Mouse (Mus musculus) embryo, embryonic 11.5 days (tissue): ENCODE data around the gene Prr14l.
"Not testable (repeated sequence)": the region's sequence is repeated elsewhere in the genome, so short reads cannot be mapped to it uniquely, and the experiment has no call there.

Experiments used
- DNase-seq: peaks from one replicate; pipeline ENCODE4 v3.0.0-alpha.2; 2012; ENCODE audit warnings: low read depth, low spot score

Gene Prr14l

DNA sequence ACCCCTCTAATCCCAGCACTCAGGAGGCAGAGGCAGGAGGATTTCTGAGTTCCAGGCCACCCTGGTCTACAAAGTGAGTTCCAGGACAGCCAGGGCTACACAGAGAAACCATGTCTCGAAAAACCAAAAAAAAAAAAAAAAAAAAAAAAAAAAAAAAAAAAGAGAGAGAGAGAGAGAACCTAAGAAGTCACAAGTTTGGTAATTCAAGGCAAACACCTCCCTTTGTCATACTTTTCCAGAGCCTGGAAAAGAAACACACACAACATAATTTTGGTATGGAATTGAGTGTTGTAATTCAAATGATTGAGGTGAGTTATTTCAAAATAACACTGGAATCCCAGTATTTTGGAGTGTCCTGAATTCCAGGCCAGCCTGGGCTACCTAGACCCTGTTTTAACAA, 67.6 kb downstream of the Prr14l start:
- DNase-seq, result not testable (repeated sequence)

DNA sequence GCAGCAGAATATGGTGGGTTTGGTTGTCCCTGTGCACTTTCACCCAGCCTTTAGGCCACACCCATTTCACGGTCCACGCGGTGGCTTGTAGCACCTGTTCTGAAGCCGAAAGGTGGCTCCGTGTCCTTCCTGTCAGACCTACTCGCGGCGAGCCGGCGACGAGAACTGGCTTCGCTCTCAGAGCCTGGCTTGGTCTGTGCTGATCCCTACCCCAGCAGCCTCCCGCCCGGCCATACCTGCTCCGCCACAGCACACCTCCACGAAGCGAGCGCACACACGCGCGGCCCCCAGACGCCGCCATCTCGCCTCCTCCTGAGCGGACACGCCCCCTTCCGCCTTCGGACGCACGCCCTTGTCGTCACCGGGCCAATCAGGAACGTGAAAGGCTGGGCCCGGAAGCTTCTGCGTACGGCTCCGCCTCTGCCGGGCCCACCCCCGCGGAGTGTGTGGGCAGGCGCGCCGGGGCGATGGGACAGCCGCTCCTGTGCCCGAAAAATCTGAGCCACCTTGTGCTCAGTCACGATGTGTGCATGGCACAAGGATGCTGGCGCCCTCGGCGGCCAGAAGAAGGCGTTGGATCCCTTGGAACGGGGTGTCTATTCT, 68.6 kb downstream of the Prr14l start, which contains the start of gene Pisd:
Gene Pisd (minus strand): TSS at position 334 of the 603 bp plus-strand sequence.
- DNase-seq, result peak; percentile 85

DNA sequence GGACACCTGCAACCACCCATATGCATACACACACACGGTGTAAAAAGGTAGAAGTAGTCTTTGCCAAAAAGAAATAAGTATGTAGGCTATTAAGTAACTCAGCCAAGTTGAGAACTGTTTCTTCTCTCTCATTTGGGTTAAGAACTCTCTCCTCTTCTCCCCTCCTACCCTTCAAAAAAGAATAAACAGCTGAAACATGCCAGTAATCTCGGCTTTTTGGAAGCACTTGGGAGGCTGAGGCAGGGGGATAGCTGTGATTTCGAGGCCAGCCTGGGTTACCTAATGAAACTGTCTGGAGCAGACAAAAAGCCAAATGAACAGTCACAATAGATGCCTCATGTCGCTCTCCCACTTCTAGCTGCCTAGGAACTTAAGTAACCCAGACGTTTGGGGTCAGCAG, 69.3 kb downstream of the Prr14l start:
- no peak for DNase-seq

DNA sequence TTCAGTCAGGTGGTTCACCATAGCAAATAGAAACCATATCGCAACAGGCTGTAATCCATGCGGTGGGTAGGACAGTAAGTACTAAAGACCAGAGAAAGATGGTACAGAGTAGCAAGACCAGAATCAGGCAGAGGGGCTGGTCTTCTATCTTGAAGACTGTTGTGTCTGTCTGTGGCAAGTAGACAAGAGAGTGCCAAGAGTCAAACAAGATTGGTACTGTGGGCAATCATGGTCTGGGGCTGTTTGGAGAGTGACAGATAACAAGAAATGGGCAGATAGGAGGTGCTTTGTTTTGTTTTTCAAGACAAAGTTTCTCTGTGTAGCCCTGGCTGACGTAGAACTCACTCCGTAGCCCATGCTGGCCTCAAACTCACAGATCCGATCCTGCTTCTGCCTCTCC, 72.5 kb downstream of the Prr14l start:
- no peak for DNase-seq

DNA sequence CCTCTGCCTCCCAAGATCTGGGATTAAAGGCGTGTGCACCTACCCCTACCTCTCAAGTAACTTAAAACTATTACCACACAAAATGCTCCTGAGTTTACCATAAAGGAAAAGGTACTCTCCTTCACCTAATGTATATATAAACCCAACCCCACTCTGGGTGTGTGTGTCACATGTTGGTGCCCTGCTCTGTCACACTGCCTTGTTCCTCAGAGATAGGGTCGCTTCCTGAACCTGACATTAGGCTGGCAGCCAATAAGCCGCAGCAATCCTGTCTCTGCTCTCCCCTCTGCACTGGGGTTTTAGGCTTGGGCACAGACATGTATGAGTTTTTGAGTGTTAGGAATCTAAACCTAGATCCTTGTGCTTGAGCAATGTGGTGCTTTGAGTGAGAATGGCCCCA, 75.9 kb downstream of the Prr14l start:
- DNase-seq, result no peak

DNA sequence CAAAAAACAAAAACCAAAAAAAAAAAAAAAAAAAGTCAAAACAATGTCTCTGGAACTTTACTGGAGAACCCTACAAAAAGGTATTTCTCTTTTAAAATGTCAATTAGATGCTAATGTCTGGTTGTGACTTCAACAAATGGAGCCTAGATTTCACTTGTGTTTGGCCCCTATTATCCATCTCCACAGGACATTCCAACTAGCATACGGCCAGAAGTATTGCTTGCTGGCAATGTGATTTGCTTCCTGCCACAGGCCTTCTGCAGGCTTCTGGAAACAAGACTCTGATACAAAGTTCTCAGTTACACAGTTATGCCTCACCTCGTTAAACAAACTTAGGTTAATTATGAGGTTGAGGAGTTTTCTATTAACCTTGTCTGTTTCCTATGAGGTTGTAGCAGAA, 81.7 kb downstream of the Prr14l start:
- no peak for DNase-seq

DNA sequence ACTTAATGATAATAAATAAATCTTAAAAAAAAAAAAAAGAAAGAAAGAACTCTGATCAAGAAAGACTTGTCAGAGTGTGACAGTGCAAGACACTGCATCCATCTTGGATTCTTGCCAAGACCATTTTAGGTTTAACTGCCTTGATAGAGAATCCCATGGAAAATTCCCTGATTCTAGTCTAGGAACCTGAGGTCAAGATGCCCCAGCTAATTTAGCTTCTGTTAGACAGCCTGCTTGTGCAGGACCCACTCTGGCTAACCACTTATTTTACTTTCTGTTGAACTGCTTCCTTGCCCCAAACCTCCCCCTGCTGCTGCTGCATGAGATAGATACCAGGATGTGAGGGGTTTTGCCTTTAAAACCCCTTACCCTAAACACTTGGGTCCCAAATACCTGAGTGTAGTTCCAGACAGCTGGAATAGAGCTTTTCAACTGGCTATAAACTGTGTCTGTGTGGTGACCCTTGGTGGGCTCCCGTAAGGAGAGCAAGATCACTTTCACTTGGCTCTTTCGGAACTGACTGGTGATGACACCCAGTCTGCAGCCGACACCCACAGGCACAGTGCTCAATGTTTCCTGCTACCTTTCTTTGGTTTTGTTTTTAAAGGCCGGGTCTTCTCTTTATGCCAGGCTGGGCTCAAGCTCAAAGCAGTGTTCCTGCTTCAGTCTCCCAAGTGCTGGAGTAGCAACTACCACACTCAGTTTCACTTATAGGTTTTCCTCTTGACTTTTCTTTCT, 86.3 kb downstream of the Prr14l start:
- no peak for DNase-seq

DNA sequence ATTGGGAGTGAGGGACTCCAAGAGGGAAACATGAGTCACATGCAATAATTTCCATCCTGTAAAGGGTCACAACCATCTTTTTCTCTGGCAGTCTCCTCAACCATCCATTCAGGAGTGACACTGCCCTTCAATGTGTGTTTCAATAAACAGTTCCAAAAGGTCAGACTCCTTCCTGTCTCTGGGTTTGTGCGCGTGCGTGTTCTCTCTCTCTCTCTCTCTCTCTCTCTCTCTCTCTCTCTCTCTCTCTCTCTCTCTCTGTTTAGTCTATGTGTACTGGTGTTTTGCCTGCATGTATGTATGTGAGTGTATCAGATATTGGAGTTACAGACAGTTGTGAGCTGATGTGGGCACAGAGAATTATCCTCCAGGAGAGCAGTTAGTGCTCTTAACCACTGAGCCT, 87.1 kb downstream of the Prr14l start:
- DNase-seq, result no peak

DNA sequence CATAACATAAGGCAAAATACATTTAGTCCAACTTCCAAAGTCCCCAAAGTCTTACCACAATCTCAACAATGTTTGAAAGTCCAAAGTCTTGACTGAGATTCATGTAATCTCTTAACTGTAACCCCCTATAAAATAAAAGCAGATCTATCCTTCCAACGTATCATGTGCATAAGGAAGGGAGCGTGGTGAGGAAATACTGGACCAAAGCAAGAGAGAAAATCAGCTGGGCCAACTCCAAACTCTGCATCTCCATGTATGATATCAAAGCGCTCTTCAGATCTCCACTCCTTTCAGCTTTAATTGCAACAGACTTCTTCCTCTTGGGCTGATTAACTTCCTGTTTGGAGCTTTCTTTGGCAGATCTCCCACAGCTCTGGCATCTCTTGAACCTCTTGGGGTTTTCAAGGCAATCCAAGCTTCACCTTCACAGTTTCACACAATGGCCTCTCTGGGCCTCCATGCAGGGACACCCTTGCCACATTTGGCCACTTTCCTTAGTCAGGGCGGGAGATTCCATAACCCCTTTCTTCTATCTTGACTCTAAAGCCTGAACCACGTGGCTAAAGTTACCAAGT, 92.4 kb downstream of the Prr14l start:
- no peak for DNase-seq

DNA sequence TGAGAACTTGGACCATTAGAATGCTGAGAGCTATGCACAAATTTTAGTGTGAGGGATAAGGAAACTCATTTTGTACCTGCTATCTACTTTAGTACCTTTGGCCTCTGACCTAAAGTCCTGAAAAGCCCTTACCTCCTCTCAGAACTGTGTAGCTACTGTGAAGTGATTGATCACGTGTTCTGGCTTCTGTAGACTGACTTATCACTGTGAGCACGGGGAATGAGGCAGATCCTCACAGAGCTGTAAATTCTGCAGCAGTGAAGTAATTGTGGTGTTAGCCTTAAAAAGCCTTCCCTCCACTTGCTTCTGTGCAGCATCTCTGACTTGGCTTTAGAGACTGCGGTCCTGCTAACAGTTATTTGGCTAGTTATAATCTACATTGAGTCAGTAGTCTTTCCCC, 93.3 kb downstream of the Prr14l start:
- no peak for DNase-seq

DNA sequence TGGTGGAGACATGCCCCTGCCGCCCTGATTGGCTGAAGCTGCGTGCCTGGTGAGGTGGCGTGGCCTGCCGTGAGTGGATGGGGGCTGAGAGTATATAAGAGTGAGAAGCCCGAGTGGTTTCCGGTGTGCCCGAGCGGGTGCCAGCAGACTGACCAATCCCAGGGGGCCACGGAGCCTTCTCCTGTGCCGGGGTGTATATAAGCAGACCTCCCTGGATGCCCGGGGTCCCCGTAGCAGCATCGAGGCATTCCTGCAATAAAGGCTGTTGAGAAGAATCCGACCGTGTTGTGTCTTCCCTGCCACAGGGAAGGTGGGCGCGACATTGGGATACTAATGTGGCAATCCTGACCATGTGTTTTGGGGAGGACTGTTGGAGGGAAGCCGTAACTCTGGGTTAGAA, 93.7 kb downstream of the Prr14l start:
- not testable (repeated sequence) for DNase-seq

DNA sequence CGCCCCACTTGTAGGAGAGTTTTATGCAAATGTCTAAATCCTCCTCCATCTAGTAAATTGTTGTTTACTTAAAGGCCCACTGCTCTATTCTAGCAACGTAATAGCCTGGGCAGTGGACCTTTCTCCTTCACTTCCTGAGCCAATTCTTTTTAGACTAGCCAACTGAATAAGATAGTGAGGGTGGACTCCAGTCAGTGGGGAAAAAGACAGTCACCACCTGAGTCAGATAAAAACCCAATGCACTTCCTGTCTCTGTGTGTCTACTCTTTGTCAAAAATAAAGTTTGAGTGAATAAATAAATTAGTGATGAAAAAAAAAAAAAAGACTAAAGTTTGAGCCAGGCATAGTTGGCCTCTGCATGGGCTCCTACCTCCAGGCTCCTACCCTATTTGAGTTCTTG, 94.4 kb downstream of the Prr14l start:
- no peak for DNase-seq

DNA sequence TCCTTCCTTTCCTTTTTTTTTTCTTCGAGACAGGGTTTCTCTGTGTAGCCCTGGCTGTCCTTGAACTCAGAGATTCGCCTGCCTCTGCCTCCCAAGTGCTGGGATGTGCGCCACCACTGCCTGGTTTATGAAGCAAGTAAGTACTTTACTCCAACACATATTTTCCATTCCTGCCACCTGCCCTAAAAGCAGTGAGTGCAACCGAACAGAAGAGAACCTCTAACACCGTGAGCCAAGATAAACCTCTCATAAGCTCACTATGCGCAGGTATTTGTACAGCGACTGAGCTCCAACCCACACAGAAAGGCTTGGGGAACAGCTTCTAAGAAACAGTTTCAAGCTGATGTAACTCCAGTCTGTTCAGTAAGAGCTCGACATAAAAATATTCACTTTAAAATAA, 97.9 kb downstream of the Prr14l start:
- DNase-seq, result no peak

DNA sequence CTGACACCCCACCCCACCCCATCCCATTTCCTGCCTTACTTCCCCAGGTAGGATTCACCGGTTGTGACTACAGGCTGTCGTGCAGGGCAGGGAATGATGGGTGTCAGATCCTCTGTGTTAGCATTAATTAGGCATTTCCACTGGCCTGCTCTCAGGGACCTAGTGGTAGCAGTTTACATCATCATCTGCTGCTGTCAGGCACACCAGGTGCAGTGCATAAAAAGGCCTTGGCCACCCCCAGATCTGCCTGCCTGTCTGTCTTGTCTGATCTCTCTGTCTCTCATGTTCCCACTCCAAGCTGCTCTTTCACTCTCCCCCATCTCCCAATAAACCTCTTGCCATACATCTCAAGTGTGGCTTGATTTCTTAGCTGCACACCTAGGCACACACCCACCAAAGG, 102.3 kb downstream of the Prr14l start:
- no peak for DNase-seq

DNA sequence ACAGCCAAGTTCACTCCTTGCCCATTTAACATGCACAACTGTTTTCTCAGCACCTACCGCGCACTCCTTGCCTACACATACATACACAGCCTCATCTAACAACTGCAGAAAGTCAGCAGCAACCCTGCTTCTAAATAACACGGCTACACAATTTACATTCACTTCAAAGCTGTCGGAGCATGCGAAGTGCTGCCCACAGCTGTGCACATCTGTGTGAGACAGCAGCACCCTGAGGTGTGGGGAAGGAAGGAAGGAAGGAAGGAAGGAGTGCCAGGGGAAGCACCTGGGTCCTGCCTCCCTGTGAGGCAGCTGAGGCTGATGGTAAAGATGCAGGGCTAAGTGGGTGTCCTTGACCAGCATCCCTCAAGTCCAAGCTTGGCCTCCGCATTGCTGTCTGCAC, 105.1 kb downstream of the Prr14l start:
- DNase-seq, result no peak

DNA sequence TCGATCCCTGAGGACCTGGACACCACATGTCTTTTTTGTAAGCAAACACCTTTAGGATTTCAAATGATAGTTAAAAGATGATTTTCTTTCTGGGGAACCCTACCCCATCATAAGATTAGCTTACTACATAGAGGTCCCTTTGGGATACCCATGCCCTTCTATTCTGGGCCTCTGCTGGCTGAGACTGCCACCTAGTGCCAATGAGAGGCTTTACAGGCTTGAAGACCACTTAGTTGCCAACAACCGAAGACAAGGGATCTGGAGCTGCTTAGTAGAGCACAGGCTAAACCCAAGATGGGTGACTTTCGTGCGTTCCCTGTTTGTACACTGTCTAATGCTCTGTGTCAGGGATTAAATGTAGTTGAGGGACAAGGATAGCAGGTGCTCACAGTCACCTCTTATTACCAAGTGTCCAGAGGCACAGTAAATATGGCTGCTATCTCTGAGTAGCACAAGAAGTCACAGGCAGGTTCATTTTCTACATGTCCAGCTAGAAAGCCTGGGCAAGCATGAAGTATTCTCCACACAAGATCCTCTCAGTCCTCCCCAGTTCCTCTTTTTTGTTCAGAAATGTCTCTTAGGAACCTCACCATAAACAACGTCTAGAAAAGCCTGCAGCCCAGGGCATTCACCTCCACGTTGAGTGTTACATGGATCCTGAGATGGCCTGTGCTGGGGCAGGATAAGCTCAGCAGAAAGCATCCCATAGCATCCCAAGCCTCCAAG, 106.2 kb downstream of the Prr14l start:
- DNase-seq, result peak; percentile 30

DNA sequence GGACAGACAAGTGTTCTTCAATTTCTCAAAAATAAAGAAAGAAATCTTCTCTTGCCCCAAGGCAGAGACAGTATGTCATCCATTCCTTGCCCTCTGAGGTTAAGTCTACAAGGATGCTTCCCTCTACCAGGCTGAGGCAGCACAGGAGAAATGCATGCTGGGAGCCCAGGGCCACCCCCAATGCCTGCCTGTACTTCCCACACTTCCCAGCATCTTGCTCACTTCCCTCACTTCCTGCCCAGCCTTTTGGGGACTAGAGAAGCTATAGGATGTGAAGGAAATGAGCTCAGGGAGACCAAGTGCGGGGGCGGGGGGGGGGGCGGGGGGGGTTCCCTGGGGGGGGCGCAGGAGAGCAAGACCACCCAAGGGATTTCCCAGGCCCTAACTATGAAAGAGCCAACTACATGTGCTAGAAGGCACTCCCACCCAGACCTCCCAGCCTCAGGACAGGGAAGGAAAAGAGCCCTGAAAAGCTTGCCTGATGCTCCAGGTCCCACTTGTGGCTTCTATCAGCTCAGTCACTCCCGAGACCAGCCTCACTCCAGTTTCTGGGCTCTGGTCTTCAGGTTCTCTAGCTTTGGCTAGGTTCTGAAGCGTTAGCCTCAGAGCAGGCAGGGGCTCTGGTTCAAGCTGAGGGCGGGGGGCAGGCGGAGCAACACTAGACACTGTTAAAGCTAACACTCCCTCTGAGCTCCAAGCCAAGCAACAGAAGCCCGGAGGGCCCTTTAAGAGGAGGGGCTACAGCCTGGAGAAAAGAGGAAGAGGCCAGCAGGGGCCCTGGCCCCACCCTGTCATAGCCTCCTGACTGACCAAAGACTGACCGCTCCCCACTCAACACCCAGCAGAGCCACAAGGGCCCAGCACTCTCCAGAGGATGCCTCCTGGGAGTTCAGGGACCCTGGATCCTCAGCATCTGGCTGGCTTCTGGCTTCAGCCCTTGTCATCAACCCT, 108.1 kb downstream of the Prr14l start:
- DNase-seq, result peak; percentile 31

DNA sequence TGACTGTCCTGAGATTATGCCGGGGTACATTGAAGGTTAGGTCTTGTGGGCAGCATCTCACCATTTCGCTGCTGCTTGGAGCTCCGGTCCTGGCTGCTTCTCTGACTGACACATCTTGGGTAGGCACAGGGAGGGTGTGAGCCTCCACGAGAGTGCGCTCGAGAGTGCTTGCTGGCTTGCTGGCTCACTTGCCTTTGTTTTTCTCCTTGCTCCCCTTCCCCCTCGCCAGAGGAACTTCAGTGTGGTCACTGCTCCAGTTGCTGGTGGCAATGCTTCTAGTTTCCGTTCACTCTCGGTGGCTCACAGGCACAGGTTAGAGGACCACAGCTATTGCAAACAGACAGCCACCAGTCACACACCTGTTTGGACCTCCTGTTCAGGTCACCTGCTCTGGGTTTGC, 111.9 kb downstream of the Prr14l start:
- DNase-seq, result no peak

DNA sequence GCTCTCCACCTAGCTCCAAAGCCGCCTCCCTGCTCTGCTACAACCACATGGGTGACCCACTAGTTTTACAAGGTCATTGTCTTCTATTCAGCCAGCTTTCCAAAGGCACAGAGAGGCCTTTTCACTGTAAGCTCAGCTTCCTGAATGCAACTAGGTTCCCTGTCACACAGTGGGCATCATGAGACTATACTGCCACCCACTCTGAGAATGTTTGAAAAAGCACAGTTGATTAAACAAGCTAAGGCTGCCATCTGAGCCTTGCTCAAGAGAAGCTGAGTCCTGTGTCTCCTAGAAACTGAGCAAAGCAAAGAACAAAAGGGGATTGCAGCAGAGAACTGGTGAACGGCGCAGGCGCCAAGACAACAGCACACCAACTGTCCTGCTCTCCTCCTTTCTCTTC, 112.7 kb downstream of the Prr14l start:
- not testable (repeated sequence) for DNase-seq

DNA sequence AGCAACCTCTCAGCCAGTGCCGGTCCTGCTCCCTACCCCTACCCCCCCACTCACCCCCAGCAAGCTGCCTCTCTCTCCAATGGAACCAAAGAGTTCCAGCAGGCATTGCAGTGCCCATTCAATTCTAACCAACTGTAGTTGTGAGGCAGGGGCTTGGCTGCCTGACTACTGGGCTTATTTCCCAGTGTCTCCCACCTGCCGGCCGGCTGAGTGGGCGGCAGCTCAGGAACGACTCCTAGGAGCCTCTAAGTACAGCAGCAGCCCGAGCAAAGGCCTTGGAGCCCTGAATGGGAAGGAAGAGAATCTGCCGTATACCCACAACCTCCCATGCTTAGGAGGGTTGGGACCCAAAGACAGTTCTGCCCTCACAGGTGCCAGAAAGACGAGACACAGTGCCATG, 113.2 kb downstream of the Prr14l start:
- not testable (repeated sequence) for DNase-seq

DNA sequence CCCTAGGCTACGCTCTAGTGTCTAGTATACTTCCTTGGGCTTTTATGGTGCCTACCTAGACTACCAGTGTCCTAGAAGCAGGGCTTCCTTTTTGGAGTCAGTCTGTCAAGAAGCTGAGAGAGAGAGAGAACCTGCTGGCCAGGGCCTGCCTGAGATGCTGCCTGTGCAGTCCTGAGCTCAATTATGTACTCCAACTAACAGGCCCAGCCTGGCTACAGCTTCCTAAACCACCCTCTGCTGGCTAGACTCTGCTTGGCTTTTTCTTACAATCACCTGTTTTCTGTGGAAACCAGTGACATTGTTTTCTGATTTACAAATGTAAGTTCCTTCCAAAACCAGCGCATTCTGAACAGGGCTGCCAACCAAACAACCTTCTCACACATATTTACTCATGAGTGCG, 113.9 kb downstream of the Prr14l start:
- DNase-seq, result no peak
